Mouse (Mus musculus): ENCODE data around the gene Gcnt1.

GRCm38 (mm10) chr19:17397922-17398321 is 25.3 kb upstream of the Gcnt1 start:
- TF ChIP-seq EP300 (IDR thresholded peaks at IDR 0.05; ENCODE audit: low read depth) (no peak), CTCF (IDR thresholded peaks at IDR 0.05; ENCODE audit: low read depth) (no peak)
